Mouse (Mus musculus) neural tube, embryonic 14.5 days (tissue): ENCODE data around the gene Mcrip2. TPM values are rescaled to one million over a fixed set of nuclear protein-coding genes. Genes with fewer than 3 reads are reported as not detected.

Experiments
- ATAC-seq: fragments of 200-750 bp; cut with Nextera tagmentation; 2 replicates; pipeline ENCODE4 v1.8.0; 2017; ENCODE audit warnings: low read depth, mild to moderate bottlenecking, moderate TSS enrichment, moderate library complexity
- H3K27ac ChIP-seq: fragments of 300-500 bp; sonication (generic); 2 replicates; pipeline ENCODE4 v1.5.1; 2014; ENCODE audit warnings: low read depth, mild to moderate bottlenecking, control low read depth, low read length, moderate library complexity, mixed read lengths
- H3K27me3 ChIP-seq: fragments of 300-500 bp; sonication (generic); 2 replicates; pipeline ENCODE4 v1.6.1; 2014; ENCODE audit warnings: low read length; ENCODE audit not compliant: control insufficient read depth, insufficient read depth
- H3K36me3 ChIP-seq: fragments of 300-500 bp; sonication (generic); 2 replicates; pipeline ENCODE4 v1.6.1; 2014; ENCODE audit warnings: low read length, mixed read lengths; ENCODE audit not compliant: control insufficient read depth, insufficient read depth
- H3K4me1 ChIP-seq: fragments of 300-500 bp; sonication (generic); 2 replicates; pipeline ENCODE4 v1.6.1; 2014; ENCODE audit warnings: low read length; ENCODE audit not compliant: control insufficient read depth, insufficient read depth
- H3K4me2 ChIP-seq: fragments of 300-500 bp; sonication (generic); 2 replicates; pipeline ENCODE4 v1.6.1; 2014; ENCODE audit warnings: mild to moderate bottlenecking, low read depth, low read length, control low read depth
- H3K4me3 ChIP-seq: fragments of 300-500 bp; sonication (generic); 2 replicates; pipeline ENCODE4 v1.5.1; 2014; ENCODE audit warnings: low read depth, low read length, control low read depth, mixed read lengths
- H3K9ac ChIP-seq: fragments of 300-500 bp; sonication (generic); replicated peaks from 2 replicates; pipeline ENCODE4 v1.6.1; 2014; ENCODE audit warnings: low read depth, mild to moderate bottlenecking, control low read depth, low read length, mixed read lengths
- H3K9me3 ChIP-seq: fragments of 300-500 bp; sonication (generic); 2 replicates; pipeline ENCODE4 v1.6.1; 2016; ENCODE audit warnings: low read length; ENCODE audit not compliant: control insufficient read depth
- WGBS: fragments of 180-500 bp; shearing (Covaris S2); extraction: QIAGEN DNeasy Blood & Tissue Kit; methylation state at CpG from one replicate; pipeline ENCODE4 v1.1.7; 2014; 5-methylcytosine and 5-hydroxymethylcytosine counted together
- microRNA-seq: library from miRNA; unstranded; fragments of <30 nt; microRNA quantifications from one replicate; pipeline ENCODE4, GENCODE M21; 2016
- polyA plus RNA-seq: library from polyadenylated mRNA; unstranded; fragments of >200 nt; fragmentation: Nextera tagmentation; extraction: Ambion mirVana; gene quantifications from 2 replicates; pipeline ENCODE4 v1.2.1, GENCODE M21; 2014

The Mcrip2 gene
- polyA plus RNA-seq, 1 experiment from 2014 or later = 22.4 TPM

- WGBS = 0% methylated on average over 18 of the region's 18 CpGs
- 0 out of 2 replicates have a peak, but pooled peaks cover under 1% of the 10 kb centered on the region for H3K27me3 ChIP-seq
- H3K9ac ChIP-seq = peak within 1 kb of the TSS; percentile 63
- no peaks in the 10 kb centered on the region for H3K9me3 ChIP-seq
- ATAC-seq = peak; percentile 75
- peak within 1 kb of the TSS; percentile 54 for H3K4me3 ChIP-seq
- peaks cover 26% of the 10 kb centered on the region for H3K4me1 ChIP-seq
- H3K27ac ChIP-seq = peak within 1 kb of the TSS; percentile 53
- peaks cover 11% of the 10 kb centered on the region; the same call in 1 of the 2 replicates for H3K36me3 ChIP-seq
- H3K4me2 ChIP-seq = peak within 1 kb of the TSS; percentile 99
Measured at GRCm38 (mm10) chr17:25823452-25823851, 45.1 kb downstream of the Mcrip2 start, which contains the start of gene Wdr24. Wdr24 (plus strand) TSS chr17:25823627.

GRCm38 (mm10) chr17:25818851-25819780 lies 49.4 kb downstream of the Mcrip2 start:
- H3K27ac ChIP-seq = no peak overlapping the region
- H3K27me3 ChIP-seq = peaks cover 8% of the 10 kb centered on the region; the same call in 1 of the 2 replicates
- H3K9me3 ChIP-seq = no peaks in the 10 kb centered on the region
- 8% methylated on average over 46 of the region's 46 CpGs for WGBS
- no peak overlapping the region for H3K4me3 ChIP-seq
- H3K4me1 ChIP-seq = peaks cover 4% of the 10 kb centered on the region
- ATAC-seq = no peak
- H3K36me3 ChIP-seq = peaks cover 21% of the 10 kb centered on the region
- H3K9ac ChIP-seq = no peak overlapping the region
- H3K4me2 ChIP-seq = no peak overlapping the region

GRCm38 (mm10) chr17:25817662-25818061 lies 50.9 kb downstream of the Mcrip2 start:
- Histone ChIP-seq H3K9ac (no peak overlapping the region), H3K36me3 (peaks cover 21% of the 10 kb centered on the region), H3K4me3 (no peak overlapping the region), H3K4me2 (no peak overlapping the region), H3K27ac (no peak overlapping the region), H3K27me3 (peaks cover 8% of the 10 kb centered on the region; the same call in 1 of the 2 replicates), H3K9me3 (no peaks in the 10 kb centered on the region), H3K4me1 (0 out of 2 replicates have a peak, but pooled peaks cover 8% of the 10 kb centered on the region)
- WGBS = 88% methylated on average over 11 of the region's 11 CpGs
- no peak for ATAC-seq

Small RNAs within 50 kb of the gene (microRNA-seq; reads per million reads assigned to microRNA genes)
- not detected for gene Mir3082

Other genes starting within 250 kb of the Mcrip2 start
- 2.6 and 9.0 TPM in 2 replicates for gene Gng13, start 151.6 kb downstream of the Mcrip2 start, polyA plus RNA-seq
- 2.5 and 2.9 TPM in 2 replicates for gene Chtf18, start 141.3 kb downstream of the Mcrip2 start, polyA plus RNA-seq
- 25.4 and 29.9 TPM in 2 replicates for gene Rpusd1, start 141.1 kb downstream of the Mcrip2 start, polyA plus RNA-seq
- gene Mslnl, start 132.7 kb downstream of the Mcrip2 start, polyA plus RNA-seq = not detected in 2 replicates
- 1.5 TPM in 1 of 2 replicates, not detected in the other for gene Msln, start 114.4 kb downstream of the Mcrip2 start, polyA plus RNA-seq
- 25.4 and 25.9 TPM in 2 replicates for gene Narfl, start 95.0 kb downstream of the Mcrip2 start, polyA plus RNA-seq
- 140 and 181 TPM in 2 replicates for gene Haghl, start 83.1 kb downstream of the Mcrip2 start, polyA plus RNA-seq
- gene Ccdc78, start 82.2 kb downstream of the Mcrip2 start, polyA plus RNA-seq = 0.17 and 0.23 TPM in 2 replicates
- gene Fam173a, start 75.9 kb downstream of the Mcrip2 start, polyA plus RNA-seq = 79.9 and 88.4 TPM in 2 replicates
- 0.55 TPM in 1 of 2 replicates, not detected in the other for gene AC134908.4, start 73.1 kb downstream of the Mcrip2 start, polyA plus RNA-seq
- gene Metrn, start 71.6 kb downstream of the Mcrip2 start, polyA plus RNA-seq = 7.3 and 14.3 TPM in 2 replicates
- 35.2 and 39.4 TPM in 2 replicates for gene Fbxl16, start 59.7 kb downstream of the Mcrip2 start, polyA plus RNA-seq
- gene Wdr24, start 45.1 kb downstream of the Mcrip2 start, polyA plus RNA-seq = 29.5 and 31.8 TPM in 2 replicates
- gene Jmjd8, start 39.9 kb downstream of the Mcrip2 start, polyA plus RNA-seq = 36.7 and 46.4 TPM in 2 replicates
- gene Stub1, start 35.4 kb downstream of the Mcrip2 start, polyA plus RNA-seq = 335 and 351 TPM in 2 replicates
- 42.0 and 67.6 TPM in 2 replicates for gene Rhbdl1, start 31.5 kb downstream of the Mcrip2 start, polyA plus RNA-seq
- 8.2 and 10.6 TPM in 2 replicates for gene Gm20683, start 27.0 kb downstream of the Mcrip2 start, polyA plus RNA-seq
- 6.6 and 10.4 TPM in 2 replicates for gene Rhot2, start 23.9 kb downstream of the Mcrip2 start, polyA plus RNA-seq
- gene Wdr90, start 7.3 kb downstream of the Mcrip2 start, polyA plus RNA-seq = 10.5 and 12.1 TPM in 2 replicates
- 65.3 and 73.9 TPM in 2 replicates for gene Mettl26, start 6.3 kb upstream of the Mcrip2 start, polyA plus RNA-seq
- gene Wfikkn1, start 12.1 kb upstream of the Mcrip2 start, polyA plus RNA-seq = 0.30 and 0.67 TPM in 2 replicates
- 25.1 and 29.6 TPM in 2 replicates for gene Rab40c, start 51.0 kb upstream of the Mcrip2 start, polyA plus RNA-seq
- 66.4 and 76.8 TPM in 2 replicates for gene Pigq, start 76.2 kb upstream of the Mcrip2 start, polyA plus RNA-seq
- gene Nhlrc4, start 76.2 kb upstream of the Mcrip2 start, polyA plus RNA-seq = not detected in 2 replicates
- gene A930017K11Rik, start 83.8 kb upstream of the Mcrip2 start, polyA plus RNA-seq = 0.08 and 0.30 TPM in 2 replicates
- gene Capn15, start 117.0 kb upstream of the Mcrip2 start, polyA plus RNA-seq = 21.1 and 24.6 TPM in 2 replicates
- gene Rab11fip3, start 200.8 kb upstream of the Mcrip2 start, polyA plus RNA-seq = 29.0 and 34.1 TPM in 2 replicates
- gene Decr2, start 221.6 kb upstream of the Mcrip2 start, polyA plus RNA-seq = 28.4 and 33.4 TPM in 2 replicates
- gene Nme4, start 226.8 kb upstream of the Mcrip2 start, polyA plus RNA-seq = 10.8 and 16.3 TPM in 2 replicates
- gene Tmem8, start 244.5 kb upstream of the Mcrip2 start, polyA plus RNA-seq = 2.8 and 3.1 TPM in 2 replicates